Mouse (Mus musculus) heart, adult 9 months (tissue): Measurements from ENCODE around the gene Fzr1.

ENCODE experiments used
- DNase-seq, 2 experiments: peaks; one replicate each; pipeline ENCODE4 v3.0.0; 2022; ENCODE audit warnings: low spot score in 2 of 2

The Fzr1 gene

GRCm38 (mm10) chr10:81329194-81329975 is 48.9 kb downstream of the Fzr1 start:
- peak in 1 of 2 experiments; percentile 34 for DNase-seq

- DNase-seq = peak; percentile 73 to 78
Observed at GRCm38 (mm10) chr10:81328386-81328785, 49.9 kb downstream of the Fzr1 start, which contains the start of gene Tbxa2r. Gene Tbxa2r, plus strand, starts transcription at chr10:81328731.

DNA sequence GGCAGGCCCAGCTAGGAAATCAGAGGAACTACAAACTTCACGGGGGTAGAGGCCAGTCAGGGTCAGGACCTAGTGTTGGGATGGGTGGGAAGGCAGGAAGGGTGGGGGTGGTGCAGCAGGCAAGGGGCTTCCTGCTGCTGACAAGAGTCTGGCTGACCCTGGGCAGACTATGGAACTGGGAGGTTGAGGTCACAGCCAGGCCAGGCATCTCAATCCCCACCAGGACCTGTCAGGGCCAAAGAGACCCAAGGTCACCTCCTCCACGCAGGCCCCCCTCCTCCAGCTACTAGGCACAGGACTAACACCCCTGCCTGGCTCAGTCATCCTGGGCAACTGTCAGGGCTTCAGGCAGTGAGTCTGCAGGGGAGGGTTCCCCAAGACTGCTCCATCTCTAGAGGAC is 50.4 kb downstream of the Fzr1 start:
- DNase-seq = peak in 1 of 2 experiments; percentile 41

DNA sequence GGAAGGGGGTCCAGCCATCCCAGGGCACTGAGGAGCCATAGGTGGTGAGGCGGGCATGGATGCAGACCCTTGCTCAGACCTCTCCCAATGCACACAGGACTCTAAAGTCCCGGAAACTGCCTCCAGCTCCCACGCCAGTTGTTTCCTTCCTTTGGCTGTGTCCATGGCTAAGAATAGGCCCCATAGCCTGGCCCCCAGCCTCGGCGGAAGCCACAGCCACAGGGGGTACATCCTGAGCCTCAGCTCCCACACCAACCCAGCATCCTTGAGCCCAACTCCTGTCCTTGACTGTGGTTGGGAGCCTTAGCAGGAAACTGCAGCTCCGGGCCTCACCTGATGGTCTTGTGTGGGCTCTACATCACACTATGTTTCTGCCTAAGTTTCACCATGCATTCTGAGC is 51.5 kb downstream of the Fzr1 start:
- peak; percentile 68 to 79 for DNase-seq

GRCm38 (mm10) chr10:81325781-81326180 is 52.5 kb downstream of the Fzr1 start:
- no peak for DNase-seq

DNA sequence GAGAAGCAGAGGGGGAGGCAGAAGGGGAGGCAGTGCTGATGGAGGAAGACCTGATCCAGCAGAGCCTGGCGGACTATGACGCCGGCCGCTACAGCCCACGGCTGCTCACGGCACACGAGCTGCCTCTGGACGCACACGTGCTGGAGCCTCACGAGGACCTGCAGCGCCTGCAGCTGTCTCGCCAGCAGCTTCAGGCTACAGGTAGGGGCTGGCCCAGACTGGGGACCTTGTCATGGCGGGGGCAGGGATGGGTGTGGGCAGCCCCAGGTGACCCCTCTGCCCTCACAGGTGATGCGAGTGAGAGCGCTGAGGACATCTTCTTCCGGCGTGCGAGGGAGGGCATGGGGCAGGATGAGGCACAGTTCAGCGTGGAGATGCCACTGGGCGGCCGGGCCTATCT is 53.1 kb downstream of the Fzr1 start:
- DNase-seq = no peak

- DNase-seq = no peak
Observed at GRCm38 (mm10) chr10:81323791-81324530, 54.4 kb downstream of the Fzr1 start.

GRCm38 (mm10) chr10:81323141-81323775 is 55.1 kb downstream of the Fzr1 start:
- no peak for DNase-seq

- no peak for DNase-seq
Observed at GRCm38 (mm10) chr10:81322444-81322843, 55.9 kb downstream of the Fzr1 start.

GRCm38 (mm10) chr10:81321436-81321835 is 56.9 kb downstream of the Fzr1 start:
- DNase-seq = no peak

GRCm38 (mm10) chr10:81320550-81321347 is 57.6 kb downstream of the Fzr1 start, which contains the start of gene Cactin:
Gene Cactin, plus strand, starts transcription at chr10:81321103.
- DNase-seq = peak; percentile 100

- DNase-seq = no peak
Observed at GRCm38 (mm10) chr10:81319741-81320549, 58.4 kb downstream of the Fzr1 start.

DNA sequence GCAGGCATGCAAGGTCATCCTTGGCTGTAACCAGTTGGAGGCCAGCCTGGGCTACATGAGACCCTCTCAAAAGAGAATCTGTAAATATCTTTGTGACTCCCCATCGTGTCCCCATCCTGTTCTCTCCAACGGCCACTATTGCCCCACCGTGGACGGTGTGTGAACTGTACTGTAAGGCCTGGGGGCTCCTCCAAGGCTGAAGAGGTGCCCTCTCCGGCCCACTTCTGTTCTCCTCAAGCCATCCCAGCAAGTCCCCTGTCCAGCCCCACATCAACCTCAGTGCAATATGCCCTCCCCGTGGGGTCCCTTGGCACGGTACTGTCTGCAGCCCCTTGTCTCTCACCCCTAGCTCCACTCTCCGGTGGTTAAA is 59.0 kb downstream of the Fzr1 start:
- no peak for DNase-seq

GRCm38 (mm10) chr10:81318589-81319329 is 59.6 kb downstream of the Fzr1 start:
- no peak for DNase-seq

DNA sequence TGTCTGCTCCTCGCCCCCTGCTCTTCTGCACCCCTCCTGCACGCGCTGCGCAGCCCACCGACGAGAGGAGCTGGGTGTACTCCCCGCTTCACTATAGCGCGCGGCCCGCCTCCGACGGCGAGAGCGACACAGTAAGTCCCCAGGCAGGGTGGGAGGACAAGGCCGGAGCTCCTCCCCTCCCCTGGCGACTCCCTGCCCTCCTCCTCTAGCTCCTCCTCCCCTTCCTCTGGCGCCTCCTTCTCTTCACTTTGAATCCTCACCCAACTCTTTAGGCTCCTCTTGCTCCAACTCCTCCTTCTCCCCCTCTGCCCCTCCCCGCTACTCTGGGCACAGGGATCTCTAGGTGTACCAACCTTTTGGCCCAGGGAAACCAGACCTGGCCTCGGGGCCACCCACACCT is 61.0 kb downstream of the Fzr1 start:
- no peak for DNase-seq

DNA sequence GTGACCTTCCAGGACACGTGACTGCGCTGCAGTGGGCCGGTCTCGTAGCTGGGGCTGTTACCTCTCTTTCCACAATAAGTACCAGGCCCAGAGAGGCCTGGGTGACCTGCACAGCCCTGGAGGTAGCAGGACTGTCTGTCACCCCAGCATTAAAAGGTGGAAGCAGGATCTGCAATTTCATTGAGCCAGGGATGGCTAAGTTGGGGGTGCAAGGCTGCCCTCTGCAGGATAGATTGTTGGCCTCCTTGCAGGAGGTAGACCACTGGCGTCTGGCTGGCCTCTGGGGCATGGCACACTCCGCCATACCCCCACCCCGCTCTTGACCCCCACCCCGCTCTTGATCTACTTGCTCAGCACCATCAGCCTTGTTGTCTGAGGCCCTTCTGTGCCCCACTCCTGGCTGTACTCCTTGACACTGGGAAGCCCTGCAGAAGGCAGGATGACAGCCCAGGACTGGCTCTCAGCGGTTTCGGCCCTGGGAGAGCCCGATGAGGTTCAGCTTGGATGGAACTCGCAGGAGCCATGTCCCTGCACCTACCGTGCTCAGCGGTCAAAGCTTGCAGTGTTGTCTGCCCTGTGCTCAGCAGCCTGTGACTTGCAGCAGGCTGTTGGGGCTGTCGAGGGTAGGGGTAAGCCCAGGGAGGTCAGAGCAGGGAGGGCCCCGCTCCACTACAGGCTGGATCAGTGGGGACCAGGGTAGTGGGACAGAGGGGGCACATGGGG is 61.8 kb downstream of the Fzr1 start:
- DNase-seq = no peak
